Comparison of ENCODE assay signal across 8 mouse cellular contexts in the genomic region with DNA sequence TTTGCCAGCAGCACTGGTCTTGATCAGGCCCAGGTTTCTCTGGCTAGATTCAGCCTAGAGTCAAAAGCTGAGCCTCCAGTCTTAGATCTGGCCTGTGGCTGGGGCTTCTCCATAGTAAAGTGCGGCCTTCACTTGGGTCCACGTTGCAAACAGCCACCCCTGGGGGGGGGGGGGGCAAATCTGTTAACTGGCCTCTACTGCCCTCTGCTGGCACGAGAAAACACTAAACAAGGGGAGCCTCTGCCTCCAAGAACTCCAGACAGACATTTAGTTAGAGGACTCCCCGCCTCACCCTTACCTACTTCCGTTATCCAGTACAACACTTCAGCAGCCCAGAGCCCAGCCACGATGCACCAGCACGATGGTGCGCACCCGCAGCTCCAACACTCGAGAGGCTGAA. TPM values are rescaled to one million over a fixed set of nuclear protein-coding genes. Genes with fewer than 3 reads are reported as not detected.
A peak's percentile ranks its signal among the peaks of the same experiment; 100 is the strongest.
DNase-seq lines count a peak whose midpoint lies in the region.

No protein-coding gene starts in this region.

- peak; percentile 31 for DNase-seq in gastrocnemius, adult 18-20 months (ENCODE audit: low spot score)
- DNase-seq in gastrocnemius, adult 8-10 months (ENCODE audit: low spot score in 2 of 2): no peak
- peak; percentile 30 for DNase-seq in right cerebral cortex, postnatal 14 days
- DNase-seq in right cerebral cortex, postnatal 4 days: no peak
- DNase-seq in embryo, embryonic 10.5 days (ENCODE audit: low spot score): peak; percentile 44
- DNase-seq in retina, postnatal 1 day: peak; percentile 31
- DNase-seq in layer of hippocampus, adult 9-11 months: no peak
- DNase-seq in c-Kit-positive CD71-positive TER-119-positive erythroid progenitor cells, embryonic 14.5 days (ENCODE audit: low spot score): no peak

RNA-seq across cellular contexts. Expression of a gene that starts 11.9 kb away (rescaled TPM):
- total RNA-seq in gastrocnemius, adult 18-20 months (2021): 10 to 100 TPM; 29.5 to 30.8 TPM
- total RNA-seq in gastrocnemius, adult 8-10 months (2022): 10 to 100 TPM; 25.7 to 34.6 (median 28.7) TPM

RNA-seq across cellular contexts. Expression of a gene that starts 29.4 kb away (rescaled TPM):
- total RNA-seq in gastrocnemius, adult 18-20 months (2021): 10 to 100 TPM; 11.3 to 12.7 TPM
- total RNA-seq in gastrocnemius, adult 8-10 months (2022): 10 to 100 TPM; 10.2 to 12.8 (median 11.9) TPM

RNA-seq across cellular contexts. Expression of a gene that starts 30.6 kb away (rescaled TPM):
- total RNA-seq in gastrocnemius, adult 18-20 months (2021): 1 to 10 TPM; 1.6 to 3.3 TPM
- 1 to 10 TPM; 1.5 to 2.5 (median 1.7) TPM for total RNA-seq in gastrocnemius, adult 8-10 months (2022)

RNA-seq across cellular contexts. Expression of a gene that starts 34.5 kb away (rescaled TPM):
- not detected for total RNA-seq in gastrocnemius, adult 18-20 months (2021)
- total RNA-seq in gastrocnemius, adult 8-10 months (2022): not detected

RNA-seq across cellular contexts. Expression of a gene that starts 53.3 kb away (rescaled TPM):
- not detected for total RNA-seq in gastrocnemius, adult 18-20 months (2021)
- not detected for total RNA-seq in gastrocnemius, adult 8-10 months (2022)

Comparison
In these comparisons a context has a peak if more than half of its experiments do, and no peak if none do; other contexts are left out.
1. DNase-seq: peak in gastrocnemius, adult 18-20 months (single experiment), right cerebral cortex, postnatal 14 days (single experiment), embryo, embryonic 10.5 days (single experiment) and retina, postnatal 1 day (single experiment); none in gastrocnemius, adult 8-10 months (0 of 2), right cerebral cortex, postnatal 4 days (single experiment), layer of hippocampus, adult 9-11 months (single experiment) and c-Kit-positive CD71-positive TER-119-positive erythroid progenitor cells, embryonic 14.5 days (single experiment).